Mouse (Mus musculus): ENCODE data around the gene Plek. TPM values are rescaled to one million over a fixed set of nuclear protein-coding genes. Genes with fewer than 3 reads are reported as not detected.

Gene Plek
- polyA plus RNA-seq, 1 experiment = not detected

DNA sequence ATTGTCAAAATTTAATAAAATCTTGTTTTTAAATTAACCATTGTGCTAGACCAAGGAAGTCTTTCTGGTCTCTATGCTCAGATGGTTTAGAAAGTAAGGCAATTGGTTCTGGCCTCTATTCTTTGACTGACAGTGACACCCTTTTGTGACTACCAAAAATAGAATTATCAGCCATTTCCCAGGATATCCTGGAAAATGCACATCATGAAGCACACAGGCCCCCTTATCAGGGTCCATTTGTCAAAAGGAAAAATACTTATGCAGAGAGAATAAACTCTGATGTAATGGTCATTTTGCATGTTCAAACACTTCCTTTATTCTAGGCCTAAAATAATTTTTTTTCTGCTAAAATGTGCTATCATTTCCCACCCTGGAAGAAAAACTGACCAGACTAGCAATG is 54.7 kb downstream of the Plek start:
- Histone ChIP-seq H3K36me3 (ENCODE audit: control insufficient read depth, insufficient read depth, low read length, poor library complexity, severe bottlenecking) (no peaks in the 10 kb centered on the region), H3K27me3 (ENCODE audit: control insufficient read depth, insufficient read depth, low read length, poor library complexity, severe bottlenecking) (no peaks in the 10 kb centered on the region), H3K27ac (ENCODE audit: insufficient read depth, low read length) (no peak overlapping the region), H3K9ac (ENCODE audit: low read depth, poor library complexity, severe bottlenecking) (no peak overlapping the region), H3K9me3 (replicated peaks; ENCODE audit: control insufficient read depth, insufficient read depth, low read length, poor library complexity, severe bottlenecking) (no peaks in the 10 kb centered on the region), H3K4me1 (ENCODE audit: control insufficient read depth, insufficient read depth, low read length) (no peaks in the 10 kb centered on the region), H3K4me3 (ENCODE audit: low read depth, low read length) (no peak overlapping the region)
- TF ChIP-seq POLR2A (IDR thresholded peaks at IDR 0.05; ENCODE audit: insufficient read depth, low read length) (no peak), EP300 (IDR thresholded peaks at IDR 0.05; ENCODE audit: insufficient read depth, low read depth, low read length) (no peak), CTCF (IDR thresholded peaks at IDR 0.05; ENCODE audit: low read depth, low read length) (no peak)

DNA sequence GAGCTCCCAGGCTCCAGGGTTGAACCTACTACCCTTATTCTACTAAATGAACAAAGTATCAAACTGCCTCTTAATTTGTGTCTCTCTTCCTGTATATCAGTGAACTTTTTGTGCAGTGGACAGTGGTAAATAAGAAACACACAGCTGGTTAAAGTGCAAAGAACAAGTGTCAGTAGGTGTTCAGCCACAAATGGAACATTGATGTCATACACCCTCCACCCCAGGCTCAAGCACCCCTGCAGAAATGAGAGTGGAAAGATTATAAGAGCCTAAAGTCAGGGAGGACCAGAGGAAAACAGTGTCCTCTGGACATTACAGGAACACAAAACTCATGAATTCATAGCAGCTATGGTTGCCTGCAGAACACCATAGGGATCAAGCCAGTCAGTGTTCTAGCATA is 55.4 kb downstream of the Plek start:
- H3K9ac ChIP-seq (ENCODE audit: low read depth, poor library complexity, severe bottlenecking) = no peak overlapping the region
- H3K27ac ChIP-seq (ENCODE audit: insufficient read depth, low read length) = no peak overlapping the region
- TF ChIP-seq EP300 (IDR thresholded peaks at IDR 0.05; ENCODE audit: insufficient read depth, low read depth, low read length) (no peak), POLR2A (IDR thresholded peaks at IDR 0.05; ENCODE audit: insufficient read depth, low read length) (no peak), CTCF (IDR thresholded peaks at IDR 0.05; ENCODE audit: low read depth, low read length) (no peak)
- H3K9me3 ChIP-seq (replicated peaks; ENCODE audit: control insufficient read depth, insufficient read depth, low read length, poor library complexity, severe bottlenecking) = no peaks in the 10 kb centered on the region
- no peaks in the 10 kb centered on the region for H3K36me3 ChIP-seq (ENCODE audit: control insufficient read depth, insufficient read depth, low read length, poor library complexity, severe bottlenecking)
- H3K4me3 ChIP-seq (ENCODE audit: low read depth, low read length) = no peak overlapping the region
- no peaks in the 10 kb centered on the region for H3K27me3 ChIP-seq (ENCODE audit: control insufficient read depth, insufficient read depth, low read length, poor library complexity, severe bottlenecking)
- H3K4me1 ChIP-seq (ENCODE audit: control insufficient read depth, insufficient read depth, low read length) = no peaks in the 10 kb centered on the region

DNA sequence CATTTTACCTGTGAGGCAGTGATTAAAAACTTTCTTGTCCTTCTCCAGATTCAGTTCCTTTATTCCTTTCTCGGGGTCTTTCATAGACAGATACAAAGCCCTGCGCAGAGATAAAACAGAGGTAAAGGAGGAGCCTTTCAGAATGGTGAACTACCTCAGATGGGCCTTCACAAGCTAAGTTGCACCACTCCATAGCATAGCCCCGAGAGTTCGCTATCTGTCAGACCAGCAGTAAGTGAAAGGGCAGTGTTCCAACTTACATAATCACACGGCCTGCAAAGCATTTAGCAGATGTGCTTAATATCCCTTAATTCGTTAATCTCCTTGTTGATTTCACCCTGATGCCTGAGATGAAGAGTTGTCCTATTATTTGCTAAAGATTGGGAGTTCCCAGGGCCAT is 59.3 kb downstream of the Plek start:
- Histone ChIP-seq H3K9me3 (replicated peaks; ENCODE audit: control insufficient read depth, insufficient read depth, low read length, poor library complexity, severe bottlenecking) (no peaks in the 10 kb centered on the region), H3K4me1 (ENCODE audit: control insufficient read depth, insufficient read depth, low read length) (no peaks in the 10 kb centered on the region), H3K4me3 (ENCODE audit: low read depth, low read length) (no peak overlapping the region), H3K27me3 (ENCODE audit: control insufficient read depth, insufficient read depth, low read length, poor library complexity, severe bottlenecking) (no peaks in the 10 kb centered on the region), H3K36me3 (ENCODE audit: control insufficient read depth, insufficient read depth, low read length, poor library complexity, severe bottlenecking) (no peaks in the 10 kb centered on the region), H3K27ac (ENCODE audit: insufficient read depth, low read length) (no peak overlapping the region), H3K9ac (ENCODE audit: low read depth, poor library complexity, severe bottlenecking) (no peak overlapping the region)
- TF ChIP-seq EP300 (IDR thresholded peaks at IDR 0.05; ENCODE audit: insufficient read depth, low read depth, low read length) (no peak), CTCF (IDR thresholded peaks at IDR 0.05; ENCODE audit: low read depth, low read length) (no peak), POLR2A (IDR thresholded peaks at IDR 0.05; ENCODE audit: insufficient read depth, low read length) (no peak)

DNA sequence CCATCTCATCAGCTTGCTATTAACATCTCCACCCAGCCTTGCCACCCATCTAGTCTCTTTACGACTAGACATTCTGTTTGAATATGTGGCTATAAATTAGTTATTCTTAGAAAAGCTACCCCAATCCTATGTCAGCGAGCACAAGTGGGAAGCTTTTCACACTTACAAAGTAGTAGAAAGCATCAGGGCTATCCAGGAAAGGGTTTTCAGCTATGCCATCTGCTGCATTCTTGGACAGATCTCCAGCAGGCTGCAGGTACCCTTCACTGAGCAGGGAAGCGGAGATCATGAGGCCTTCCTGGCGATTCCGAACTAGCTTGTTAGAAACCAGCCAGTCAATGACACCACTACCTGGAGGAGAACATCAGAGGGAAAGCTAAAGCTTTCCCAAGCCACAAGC is 62.3 kb downstream of the Plek start:
- Histone ChIP-seq H3K27me3 (ENCODE audit: control insufficient read depth, insufficient read depth, low read length, poor library complexity, severe bottlenecking) (no peaks in the 10 kb centered on the region), H3K27ac (ENCODE audit: insufficient read depth, low read length) (no peak overlapping the region), H3K4me3 (ENCODE audit: low read depth, low read length) (no peak overlapping the region), H3K9ac (ENCODE audit: low read depth, poor library complexity, severe bottlenecking) (no peak overlapping the region), H3K9me3 (replicated peaks; ENCODE audit: control insufficient read depth, insufficient read depth, low read length, poor library complexity, severe bottlenecking) (no peaks in the 10 kb centered on the region), H3K36me3 (ENCODE audit: control insufficient read depth, insufficient read depth, low read length, poor library complexity, severe bottlenecking) (no peaks in the 10 kb centered on the region), H3K4me1 (ENCODE audit: control insufficient read depth, insufficient read depth, low read length) (no peaks in the 10 kb centered on the region)
- TF ChIP-seq POLR2A (IDR thresholded peaks at IDR 0.05; ENCODE audit: insufficient read depth, low read length) = no peak
- TF ChIP-seq CTCF (IDR thresholded peaks at IDR 0.05; ENCODE audit: low read depth, low read length) = no peak
- no peak for TF ChIP-seq EP300 (IDR thresholded peaks at IDR 0.05; ENCODE audit: insufficient read depth, low read depth, low read length)

DNA sequence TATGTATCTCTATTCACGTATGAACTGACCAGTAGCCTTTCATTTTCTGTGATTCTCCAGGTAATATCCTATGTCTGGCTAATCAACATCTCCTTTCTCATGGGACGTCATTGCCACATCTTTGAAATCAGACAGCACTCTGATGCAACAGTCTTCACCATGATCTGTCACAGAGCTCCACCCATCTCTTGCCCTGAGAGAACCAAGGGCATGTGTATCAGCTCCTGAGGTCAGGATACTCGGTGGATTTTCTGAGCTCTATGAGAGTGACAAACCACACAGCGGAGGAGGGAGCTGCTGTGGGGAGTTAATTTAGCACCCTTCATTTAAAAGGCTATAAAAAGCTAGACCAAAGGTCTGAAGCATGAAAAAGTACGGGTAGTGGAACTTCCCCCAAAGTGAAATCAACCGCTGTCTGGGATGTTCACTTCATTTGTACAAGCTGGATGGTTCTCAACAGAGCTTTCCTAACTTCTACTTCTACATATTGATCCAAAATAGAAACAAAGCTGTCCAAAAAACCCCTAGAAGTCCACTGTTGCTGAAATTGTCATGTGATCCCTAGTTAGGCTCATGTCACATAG is 64.3 kb downstream of the Plek start:
- H3K4me1 ChIP-seq (ENCODE audit: control insufficient read depth, insufficient read depth, low read length) = no peaks in the 10 kb centered on the region
- H3K4me3 ChIP-seq (ENCODE audit: low read depth, low read length) = no peak overlapping the region
- no peaks in the 10 kb centered on the region for H3K36me3 ChIP-seq (ENCODE audit: control insufficient read depth, insufficient read depth, low read length, poor library complexity, severe bottlenecking)
- no peak for TF ChIP-seq CTCF (IDR thresholded peaks at IDR 0.05; ENCODE audit: low read depth, low read length)
- no peak for TF ChIP-seq EP300 (IDR thresholded peaks at IDR 0.05; ENCODE audit: insufficient read depth, low read depth, low read length)
- TF ChIP-seq POLR2A (IDR thresholded peaks at IDR 0.05; ENCODE audit: insufficient read depth, low read length) = no peak
- no peaks in the 10 kb centered on the region for H3K27me3 ChIP-seq (ENCODE audit: control insufficient read depth, insufficient read depth, low read length, poor library complexity, severe bottlenecking)
- no peaks in the 10 kb centered on the region for H3K9me3 ChIP-seq (replicated peaks; ENCODE audit: control insufficient read depth, insufficient read depth, low read length, poor library complexity, severe bottlenecking)
- H3K9ac ChIP-seq (ENCODE audit: low read depth, poor library complexity, severe bottlenecking) = no peak overlapping the region
- H3K27ac ChIP-seq (ENCODE audit: insufficient read depth, low read length) = no peak overlapping the region

DNA sequence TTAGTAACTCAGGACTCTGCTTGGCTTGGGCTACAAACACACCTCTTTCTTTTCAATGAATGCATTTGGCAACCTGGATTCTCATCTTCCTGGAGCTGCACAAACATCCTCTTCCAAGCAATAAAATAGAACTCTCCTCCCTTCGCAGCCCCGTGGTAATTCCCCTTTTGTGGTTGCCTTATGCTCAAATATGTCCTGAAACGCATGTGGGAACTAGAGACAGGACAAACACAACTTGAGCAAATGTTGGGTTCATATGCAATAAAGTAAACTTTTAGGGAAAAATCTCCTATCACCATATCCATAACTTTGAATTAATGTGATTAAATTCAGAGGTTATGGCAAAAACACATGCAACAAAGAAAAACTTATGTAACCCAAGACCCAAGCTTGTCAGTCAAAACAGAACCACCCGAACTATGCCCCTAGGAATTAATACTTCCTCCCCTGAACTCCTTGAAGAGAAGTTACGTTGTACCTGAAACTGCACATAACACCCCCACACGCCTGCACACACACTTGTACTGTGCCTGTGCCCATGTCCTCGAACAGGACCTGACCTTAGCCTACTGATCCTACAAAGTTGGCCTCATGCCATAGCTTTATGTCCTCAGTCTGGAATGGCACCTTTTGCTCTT is 65.5 kb downstream of the Plek start:
- Histone ChIP-seq H3K36me3 (ENCODE audit: control insufficient read depth, insufficient read depth, low read length, poor library complexity, severe bottlenecking) (no peaks in the 10 kb centered on the region), H3K4me3 (ENCODE audit: low read depth, low read length) (no peak overlapping the region), H3K27me3 (ENCODE audit: control insufficient read depth, insufficient read depth, low read length, poor library complexity, severe bottlenecking) (no peaks in the 10 kb centered on the region), H3K9me3 (replicated peaks; ENCODE audit: control insufficient read depth, insufficient read depth, low read length, poor library complexity, severe bottlenecking) (no peaks in the 10 kb centered on the region), H3K4me1 (ENCODE audit: control insufficient read depth, insufficient read depth, low read length) (no peaks in the 10 kb centered on the region), H3K27ac (ENCODE audit: insufficient read depth, low read length) (no peak overlapping the region), H3K9ac (ENCODE audit: low read depth, poor library complexity, severe bottlenecking) (no peak overlapping the region)
- no peak for TF ChIP-seq POLR2A (IDR thresholded peaks at IDR 0.05; ENCODE audit: insufficient read depth, low read length)
- no peak for TF ChIP-seq EP300 (IDR thresholded peaks at IDR 0.05; ENCODE audit: insufficient read depth, low read depth, low read length)
